Mouse (Mus musculus) right cerebral cortex, postnatal 14 days (tissue): Measurements from ENCODE around the gene Ankrd13a.

Experiments
- DNase-seq: peaks from one replicate; pipeline ENCODE4 v3.0.0; 2022

Ankrd13a gene

GRCm38 (mm10) chr5:114774403-114775051 is at the start of gene Ankrd13a:
Gene Ankrd13a (plus strand): TSS chr5:114774677.
- peak; percentile 90 for DNase-seq

GRCm38 (mm10) chr5:114728160-114728559 is 46.3 kb upstream of the Ankrd13a start:
- DNase-seq = no peak

GRCm38 (mm10) chr5:114730129-114730528 is 44.3 kb upstream of the Ankrd13a start:
- no peak for DNase-seq

- no peak for DNase-seq
Observed at GRCm38 (mm10) chr5:114731498-114731897, 43.0 kb upstream of the Ankrd13a start.

DNA sequence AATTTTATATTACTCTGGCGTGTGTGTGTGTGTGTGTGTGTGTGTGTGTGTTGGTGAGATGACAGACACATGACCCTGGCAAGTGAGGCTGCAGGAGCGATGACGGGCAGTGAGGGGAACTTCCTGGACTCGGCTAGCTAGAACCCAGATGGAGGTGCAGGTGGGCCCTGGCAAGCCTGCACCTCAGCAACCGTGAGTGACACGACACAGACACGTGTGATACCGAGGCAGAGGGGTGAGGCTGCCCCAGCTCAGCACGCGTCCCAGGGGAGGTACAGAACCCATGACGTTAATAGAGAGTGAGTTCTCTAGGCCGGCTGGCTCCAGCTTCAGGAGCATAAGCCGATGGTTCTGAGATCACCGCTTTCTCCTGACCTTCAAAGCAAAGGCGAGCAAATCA is 42.5 kb upstream of the Ankrd13a start:
- no peak for DNase-seq

DNA sequence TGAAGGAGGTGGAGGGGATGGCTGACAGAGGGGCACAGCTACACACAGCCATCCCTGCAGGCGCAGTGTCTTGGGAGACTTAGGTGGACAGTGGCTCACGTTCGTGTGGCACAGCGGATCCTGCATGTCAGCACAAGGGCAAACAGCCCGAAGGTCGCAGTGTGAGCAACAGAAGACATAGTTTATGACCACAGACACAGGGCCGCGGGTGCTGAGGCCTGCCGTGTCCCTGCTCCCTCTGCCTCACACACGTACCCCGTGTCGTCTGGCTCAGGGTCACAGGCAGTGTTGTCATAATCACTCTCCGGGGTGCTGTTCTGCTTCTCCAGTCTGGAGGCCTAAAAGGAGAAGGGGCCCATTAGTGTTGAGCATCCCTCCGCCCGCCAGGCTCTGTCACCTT is 40.9 kb upstream of the Ankrd13a start:
- DNase-seq = no peak

- no peak for DNase-seq
Observed at GRCm38 (mm10) chr5:114737090-114737887, 37.2 kb upstream of the Ankrd13a start.

DNA sequence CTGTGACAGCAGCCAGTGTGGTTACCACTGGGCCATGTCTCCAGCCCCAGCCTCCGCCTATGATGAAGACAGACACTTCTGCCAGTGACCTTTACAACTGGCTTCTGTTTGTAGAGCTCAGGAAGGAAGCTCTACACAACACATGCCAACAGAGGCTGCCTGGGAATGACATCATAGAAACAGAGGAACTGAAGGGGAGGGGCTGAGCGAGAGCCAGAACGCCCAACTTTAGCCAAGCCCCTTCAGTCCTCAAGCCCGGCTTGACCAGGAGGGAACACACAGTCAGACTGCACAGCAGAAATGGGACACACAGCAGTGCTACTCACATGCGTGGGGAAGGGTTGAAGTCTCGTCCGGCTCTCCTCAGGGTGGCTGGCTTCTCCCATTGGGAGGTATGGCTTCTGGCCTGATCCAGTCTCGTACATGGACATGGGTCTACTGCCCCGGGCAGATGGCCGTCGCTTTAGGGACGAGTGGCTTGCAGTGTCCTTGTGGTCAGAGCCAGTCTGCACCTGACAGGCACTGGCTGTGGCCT is 35.7 kb upstream of the Ankrd13a start:
- DNase-seq = no peak

- peak; percentile 43 for DNase-seq
Observed at GRCm38 (mm10) chr5:114740595-114740994, 33.9 kb upstream of the Ankrd13a start.

DNA sequence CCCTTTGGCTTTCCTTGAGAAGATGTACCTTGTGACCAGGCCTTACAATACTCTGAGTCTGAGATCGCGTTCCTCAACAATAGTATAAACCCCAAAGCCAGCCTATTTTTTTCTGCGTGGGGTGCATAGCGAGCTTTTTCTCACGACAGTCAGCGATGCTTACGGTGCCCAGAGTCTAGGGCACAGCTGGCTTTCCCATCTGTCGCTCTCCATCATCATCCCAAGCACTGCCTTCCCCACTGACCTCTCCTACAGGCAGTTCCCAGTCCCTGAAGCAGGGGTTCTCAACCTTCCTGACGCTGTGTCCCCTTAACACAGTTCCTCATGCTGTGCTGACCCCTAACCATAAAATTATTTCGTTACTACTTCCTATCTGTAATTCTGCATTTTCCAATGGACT is 31.9 kb upstream of the Ankrd13a start:
- DNase-seq = no peak

DNA sequence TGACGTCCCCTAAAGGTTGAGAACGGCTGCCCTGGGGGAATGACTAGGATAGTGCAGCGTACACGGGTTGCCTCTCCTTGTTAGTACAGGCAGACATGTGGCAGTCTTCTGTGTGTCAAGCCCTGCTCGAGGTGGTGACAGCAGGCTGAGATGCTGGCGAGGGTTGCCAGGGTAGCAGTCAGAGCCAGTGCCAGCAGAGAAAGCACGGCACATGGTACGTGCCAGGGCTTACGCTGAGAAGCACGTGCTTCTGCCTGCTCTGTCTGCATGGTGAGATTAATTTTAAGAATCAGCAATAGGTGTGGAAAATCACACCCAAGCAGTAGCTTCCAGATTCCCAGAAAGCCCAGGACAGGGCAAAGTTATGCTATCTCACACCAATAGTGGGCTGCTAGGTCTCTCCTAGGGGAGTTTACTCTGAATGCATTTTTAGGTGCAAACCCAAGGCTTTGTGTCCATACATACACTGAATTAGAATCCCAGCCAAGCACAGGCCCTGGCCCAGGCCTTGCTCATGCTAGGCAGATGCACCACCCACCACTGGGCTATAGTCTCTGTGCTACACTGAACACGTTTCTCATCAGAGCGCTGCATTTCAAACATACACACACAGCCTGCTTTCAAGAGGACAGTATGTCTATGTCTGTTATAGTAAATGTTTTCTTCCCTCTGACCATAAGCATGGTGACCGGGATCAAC is 31.3 kb upstream of the Ankrd13a start:
- DNase-seq = no peak

GRCm38 (mm10) chr5:114743697-114744090 is 30.8 kb upstream of the Ankrd13a start:
- no peak for DNase-seq

GRCm38 (mm10) chr5:114745581-114745980 is 28.9 kb upstream of the Ankrd13a start:
- DNase-seq = no peak

GRCm38 (mm10) chr5:114746886-114747285 is 27.6 kb upstream of the Ankrd13a start:
- DNase-seq = no peak

DNA sequence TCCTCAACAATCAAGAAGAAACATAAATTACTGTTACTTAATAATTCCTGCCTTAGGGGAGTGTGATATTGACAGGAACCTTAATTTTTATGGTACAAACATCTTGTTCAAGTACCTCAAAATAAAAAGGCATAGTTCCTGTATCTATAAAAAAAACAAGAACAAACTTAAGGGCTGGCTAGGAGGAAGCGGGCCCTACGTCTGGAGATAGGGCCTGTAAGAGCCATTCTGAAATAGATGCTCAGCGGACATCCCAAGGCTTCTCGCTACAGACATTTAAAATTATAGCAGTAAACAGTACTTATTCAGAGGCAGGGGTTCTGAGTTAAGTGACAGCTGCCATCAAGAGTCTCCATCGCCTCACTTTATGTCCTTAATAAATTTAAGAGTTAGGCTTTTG is 27.0 kb upstream of the Ankrd13a start:
- DNase-seq = no peak

GRCm38 (mm10) chr5:114750325-114750724 is 24.2 kb upstream of the Ankrd13a start:
- DNase-seq = no peak

DNA sequence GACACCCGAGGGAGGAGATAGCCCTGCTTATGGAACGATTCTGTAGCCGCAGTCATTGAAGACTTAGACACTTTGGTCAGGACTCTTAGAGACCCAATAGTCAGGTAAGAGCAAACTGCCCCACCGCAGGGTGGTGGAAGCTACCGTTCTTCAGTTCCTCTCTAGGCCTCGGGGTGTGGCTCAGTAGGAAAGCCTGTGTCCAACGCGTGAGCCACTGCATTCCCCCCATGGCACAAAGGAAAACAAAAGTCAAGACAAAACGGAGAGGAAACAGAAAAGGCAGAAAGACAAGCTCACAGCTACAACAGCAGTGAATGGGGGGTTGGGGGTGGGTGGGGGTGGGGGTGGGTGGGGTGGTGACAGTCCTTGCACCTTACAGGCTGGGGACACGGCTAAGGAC is 22.1 kb upstream of the Ankrd13a start:
- DNase-seq = no peak

DNA sequence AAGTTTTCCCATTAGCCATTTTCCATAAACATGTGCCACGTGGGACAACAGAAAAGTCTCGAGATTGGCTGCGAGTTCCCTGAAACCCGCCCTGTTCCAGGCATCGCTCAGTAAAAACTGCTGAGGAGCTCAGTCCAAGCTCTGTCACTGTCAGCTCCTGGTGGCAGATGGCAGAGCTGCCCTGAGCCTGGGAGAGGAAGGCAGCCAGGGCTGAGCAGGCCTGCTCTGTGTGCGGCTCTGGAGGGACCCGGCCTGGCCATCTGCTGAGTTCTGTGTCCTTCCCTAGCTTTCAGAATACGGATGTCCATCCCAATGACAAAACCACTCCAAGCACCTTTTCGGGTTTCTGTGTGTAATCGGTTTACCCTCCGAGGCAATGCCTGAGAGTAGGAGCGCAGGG is 21.1 kb upstream of the Ankrd13a start:
- DNase-seq = no peak

GRCm38 (mm10) chr5:114759536-114760090 is 14.9 kb upstream of the Ankrd13a start:
- no peak for DNase-seq

- no peak for DNase-seq
Observed at GRCm38 (mm10) chr5:114761980-114762379, 12.5 kb upstream of the Ankrd13a start.

DNA sequence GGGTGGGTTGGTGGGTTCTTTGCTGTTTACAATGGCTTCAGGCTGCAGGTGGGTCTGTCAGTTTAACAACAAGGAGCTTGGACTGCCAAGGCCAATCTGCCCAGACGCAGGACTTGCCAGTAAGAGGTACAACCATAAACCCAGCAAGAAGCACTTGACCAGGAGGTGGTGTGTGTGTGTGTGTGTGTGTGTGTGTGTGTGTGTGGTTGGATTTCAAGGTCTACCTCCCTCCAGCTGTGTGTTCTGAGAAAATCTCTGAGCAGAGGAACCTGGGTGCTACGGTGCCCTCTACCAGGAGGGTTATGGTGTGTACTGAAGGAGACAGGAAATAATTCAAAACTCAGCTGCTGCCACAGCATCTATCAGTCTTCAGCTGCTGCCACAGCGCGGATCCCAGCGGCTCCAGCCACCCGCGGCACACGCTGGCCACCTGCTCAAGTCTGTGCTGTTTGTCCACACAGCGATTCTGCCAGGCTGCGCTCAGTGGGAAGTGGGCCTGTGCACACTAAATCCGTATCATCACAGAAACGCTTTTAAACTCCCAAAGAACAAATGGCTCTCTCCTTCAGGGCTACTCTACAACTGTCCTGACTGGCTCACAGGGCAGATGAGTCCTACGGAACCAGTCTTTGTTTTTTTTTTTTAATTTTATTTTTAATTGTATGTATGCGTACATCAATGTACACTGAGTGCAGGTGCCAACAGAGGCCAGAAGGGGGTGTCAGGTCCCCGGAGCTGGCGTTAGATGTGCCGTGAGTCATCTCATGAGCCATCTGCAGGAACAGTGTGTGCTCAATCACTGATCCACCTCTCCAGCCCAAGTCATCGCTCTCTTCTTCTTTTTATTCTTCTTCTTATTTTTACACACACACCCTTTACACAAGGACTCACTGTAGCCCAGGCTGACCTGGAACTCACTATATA is 9.4 kb upstream of the Ankrd13a start:
- no peak for DNase-seq

- no peak for DNase-seq
Observed at GRCm38 (mm10) chr5:114766686-114767085, 7.8 kb upstream of the Ankrd13a start.
